Mouse (Mus musculus): Measurements from ENCODE around the gene Wdr4. TPM values are rescaled to one million over a fixed set of nuclear protein-coding genes. Genes with fewer than 3 reads are reported as not detected.

The Wdr4 gene
- total and polyA plus RNA-seq, 2 experiments from 2014 or later, result 27.0 to 66.0 TPM

GRCm38 (mm10) chr17:31450206-31450605 lies 69.6 kb downstream of the Wdr4 start:
- H3K36me3 ChIP-seq (ENCODE audit: insufficient read depth, low read length), result peaks cover 20% of the 10 kb centered on the region
- no peaks in the 10 kb centered on the region for H3K9me3 ChIP-seq (ENCODE audit: low read length)
- ATAC-seq (ENCODE audit: low FRiP score) (no peak), DNase-seq (ENCODE audit: low spot score) (peak; percentile 62)
- H3K4me2 ChIP-seq (ENCODE audit: low read depth, low read length, poor library complexity, severe bottlenecking), result no peak overlapping the region
- WGBS, result 81% methylated on average over 3 of the region's 3 CpGs
- no peak overlapping the region for H3K9ac ChIP-seq (replicated peaks; ENCODE audit: low read length, poor library complexity, severe bottlenecking)
- no peak for TF ChIP-seq CTCF (IDR thresholded peaks at IDR 0.05)
- H3K27me3 ChIP-seq (ENCODE audit: insufficient read depth, low read length), result no peaks in the 10 kb centered on the region
- no peak overlapping the region for H3K4me3 ChIP-seq (ENCODE audit: low read depth, low read length)
- no peak overlapping the region for H3K27ac ChIP-seq (ENCODE audit: low read depth, low read length)
- peaks cover 2% of the 10 kb centered on the region; the same call in 1 of the 2 replicates for H3K4me1 ChIP-seq (ENCODE audit: insufficient read depth, low read length)

GRCm38 (mm10) chr17:31448519-31448918 lies 71.3 kb downstream of the Wdr4 start:
- Histone ChIP-seq H3K4me1 (ENCODE audit: insufficient read depth, low read length) (peaks cover 2% of the 10 kb centered on the region; the same call in 1 of the 2 replicates), H3K27me3 (ENCODE audit: insufficient read depth, low read length) (no peaks in the 10 kb centered on the region), H3K4me3 (ENCODE audit: low read depth, low read length) (no peak overlapping the region), H3K4me2 (ENCODE audit: low read depth, low read length, poor library complexity, severe bottlenecking) (no peak overlapping the region), H3K27ac (ENCODE audit: low read depth, low read length) (no peak overlapping the region), H3K9ac (replicated peaks; ENCODE audit: low read length, poor library complexity, severe bottlenecking) (no peak overlapping the region), H3K36me3 (ENCODE audit: insufficient read depth, low read length) (peaks cover 16% of the 10 kb centered on the region), H3K9me3 (ENCODE audit: low read length) (no peaks in the 10 kb centered on the region)
- peak; percentile 68 for TF ChIP-seq CTCF (IDR thresholded peaks at IDR 0.05)
- no peak for DNase-seq (ENCODE audit: low spot score)
- no peak for ATAC-seq (ENCODE audit: low FRiP score)
- 76% methylated on average over 1 of the region's 1 CpGs for WGBS

- 81% methylated on average over 5 of the region's 5 CpGs for WGBS
- ATAC-seq (ENCODE audit: low FRiP score) (no peak), DNase-seq (ENCODE audit: low spot score) (no peak)
- no peak overlapping the region for H3K4me2 ChIP-seq (ENCODE audit: low read depth, low read length, poor library complexity, severe bottlenecking)
- TF ChIP-seq CTCF (IDR thresholded peaks at IDR 0.05), result no peak
- no peaks in the 10 kb centered on the region for H3K9me3 ChIP-seq (ENCODE audit: low read length)
- H3K4me1 ChIP-seq (ENCODE audit: insufficient read depth, low read length), result peaks cover 2% of the 10 kb centered on the region; the same call in 1 of the 2 replicates
- no peak overlapping the region for H3K9ac ChIP-seq (replicated peaks; ENCODE audit: low read length, poor library complexity, severe bottlenecking)
- H3K27me3 ChIP-seq (ENCODE audit: insufficient read depth, low read length), result no peaks in the 10 kb centered on the region
- H3K36me3 ChIP-seq (ENCODE audit: insufficient read depth, low read length), result peaks cover 16% of the 10 kb centered on the region
- H3K27ac ChIP-seq (ENCODE audit: low read depth, low read length), result no peak overlapping the region
- H3K4me3 ChIP-seq (ENCODE audit: low read depth, low read length), result no peak overlapping the region
Measured at GRCm38 (mm10) chr17:31447766-31448165, 72.0 kb downstream of the Wdr4 start.

GRCm38 (mm10) chr17:31445061-31445731 lies 74.6 kb downstream of the Wdr4 start:
- Histone ChIP-seq H3K36me3 (ENCODE audit: insufficient read depth, low read length) (peaks cover 17% of the 10 kb centered on the region), H3K9me3 (ENCODE audit: low read length) (no peaks in the 10 kb centered on the region), H3K27me3 (ENCODE audit: insufficient read depth, low read length) (no peaks in the 10 kb centered on the region), H3K4me1 (ENCODE audit: insufficient read depth, low read length) (no peaks in the 10 kb centered on the region), H3K9ac (replicated peaks; ENCODE audit: low read length, poor library complexity, severe bottlenecking) (no peak overlapping the region), H3K27ac (ENCODE audit: low read depth, low read length) (no peak overlapping the region), H3K4me3 (ENCODE audit: low read depth, low read length) (no peak overlapping the region), H3K4me2 (ENCODE audit: low read depth, low read length, poor library complexity, severe bottlenecking) (no peak overlapping the region)
- no peak for TF ChIP-seq CTCF (IDR thresholded peaks at IDR 0.05)
- DNase-seq (ENCODE audit: low spot score) (no peak), ATAC-seq (ENCODE audit: low FRiP score) (no peak)
- WGBS, result 63% methylated on average over 7 of the region's 7 CpGs

Small RNA genes within 50 kb of the gene (microRNA-seq; reads per million reads assigned to microRNA genes)
- not detected for gene Gm24970 (ENCODE audit: borderline number of aligned reads)

Other genes with a start within 250 kb of the Wdr4 start
- gene Rsph1, start 242.6 kb downstream of the Wdr4 start, total RNA-seq (2014; rRNA removed), result 2.8 and 3.5 TPM in 2 replicates
- 6.0 and 8.5 TPM in 2 replicates for gene Rsph1, start 242.6 kb downstream of the Wdr4 start, polyA plus RNA-seq (2015; fragmentation: Nextera tagmentation; extraction: Ambion mirVana)
- gene Slc37a1, start 233.2 kb downstream of the Wdr4 start, total RNA-seq (2014; rRNA removed), result 11.0 and 12.7 TPM in 2 replicates
- 6.9 and 7.6 TPM in 2 replicates for gene Slc37a1, start 233.2 kb downstream of the Wdr4 start, polyA plus RNA-seq (2015; fragmentation: Nextera tagmentation; extraction: Ambion mirVana)
- 27.3 and 40.2 TPM in 2 replicates for gene Pde9a, start 133.8 kb downstream of the Wdr4 start, total RNA-seq (2014; rRNA removed)
- 32.2 and 36.4 TPM in 2 replicates for gene Pde9a, start 133.8 kb downstream of the Wdr4 start, polyA plus RNA-seq (2015; fragmentation: Nextera tagmentation; extraction: Ambion mirVana)
- gene Ndufv3, start 135 bp upstream of the Wdr4 start, total RNA-seq (2014; rRNA removed), result 221 and 257 TPM in 2 replicates
- 513 and 552 TPM in 2 replicates for gene Ndufv3, start 135 bp upstream of the Wdr4 start, polyA plus RNA-seq (2015; fragmentation: Nextera tagmentation; extraction: Ambion mirVana)
- gene Pknox1, start 44.8 kb upstream of the Wdr4 start, total RNA-seq (2014; rRNA removed), result 18.3 and 22.7 TPM in 2 replicates
- gene Pknox1, start 44.8 kb upstream of the Wdr4 start, polyA plus RNA-seq (2015; fragmentation: Nextera tagmentation; extraction: Ambion mirVana), result 14.3 and 14.9 TPM in 2 replicates
- gene Cbs, start 117.3 kb upstream of the Wdr4 start, total RNA-seq (2014; rRNA removed), result 13.3 and 29.6 TPM in 2 replicates
- gene Cbs, start 117.3 kb upstream of the Wdr4 start, polyA plus RNA-seq (2015; fragmentation: Nextera tagmentation; extraction: Ambion mirVana), result 16.3 and 20.3 TPM in 2 replicates
- gene U2af1, start 138.9 kb upstream of the Wdr4 start, total RNA-seq (2014; rRNA removed), result 55.5 and 72.9 TPM in 2 replicates
- 182 and 188 TPM in 2 replicates for gene U2af1, start 138.9 kb upstream of the Wdr4 start, polyA plus RNA-seq (2015; fragmentation: Nextera tagmentation; extraction: Ambion mirVana)
- 1.6 and 1.9 TPM in 2 replicates for gene Cryaa, start 157.8 kb upstream of the Wdr4 start, total RNA-seq (2014; rRNA removed)
- gene Cryaa, start 157.8 kb upstream of the Wdr4 start, polyA plus RNA-seq (2015; fragmentation: Nextera tagmentation; extraction: Ambion mirVana), result 0.37 and 0.39 TPM in 2 replicates